Mouse (Mus musculus): ENCODE measurements at regions not wholly inside any gene's neighbourhood (a gene's known extent, or its start where the extent isn't known, plus 50 kb on each side); places are given as distances from the start of the nearest gene placed in this dataset.
"Not testable (repeated sequence)": the region's sequence is repeated elsewhere in the genome, so short reads cannot be mapped to it uniquely, and the experiment has no call there.

- H3K4me3 ChIP-seq (ENCODE audit: insufficient read depth in 1 of 2, low read depth in 1 of 2, low read length in 2 of 2, poor library complexity in 1 of 2, severe bottlenecking in 1 of 2); in situ Hi-C loops (cut with MboI; ENCODE audit: low sequenced_read_pairs in 2 of 2, unreplicated experiment in 2 of 2); H3K9me3 ChIP-seq (ENCODE audit: control insufficient read depth, insufficient read depth, low read depth, low read length); H3K9ac ChIP-seq (ENCODE audit: insufficient read depth, low read depth, low read length, poor library complexity, severe bottlenecking); H3K27ac ChIP-seq (ENCODE audit: insufficient read depth, low read depth, low read length, poor library complexity, severe bottlenecking); H3K4me1 ChIP-seq (ENCODE audit: control insufficient read depth in 2 of 2, insufficient read depth in 2 of 2, low read length in 2 of 2, poor library complexity in 1 of 2); DNase-seq (ENCODE audit: low read depth, low spot score); H3K36me3 ChIP-seq (ENCODE audit: control insufficient read depth, insufficient read depth, low read length, poor library complexity, severe bottlenecking): not testable (repeated sequence)
These were observed 468.4 kb upstream of the Cdh12 start for GRCm38 (mm10) chr15:19980625-19981024.

GRCm38 (mm10) chr15:19985001-19985400 is 464.1 kb upstream of the Cdh12 start:
- H3K36me3 ChIP-seq (ENCODE audit: control insufficient read depth, insufficient read depth, low read length, poor library complexity, severe bottlenecking); H3K4me1 ChIP-seq (ENCODE audit: control insufficient read depth in 2 of 2, insufficient read depth in 2 of 2, low read length in 2 of 2, poor library complexity in 1 of 2); in situ Hi-C loops (cut with MboI; ENCODE audit: low sequenced_read_pairs in 2 of 2, unreplicated experiment in 2 of 2); DNase-seq (ENCODE audit: low read depth, low spot score); H3K9me3 ChIP-seq (ENCODE audit: control insufficient read depth, insufficient read depth, low read depth, low read length); H3K27ac ChIP-seq (ENCODE audit: insufficient read depth, low read depth, low read length, poor library complexity, severe bottlenecking); H3K9ac ChIP-seq (ENCODE audit: insufficient read depth, low read depth, low read length, poor library complexity, severe bottlenecking); H3K4me3 ChIP-seq (ENCODE audit: insufficient read depth in 1 of 2, low read depth in 1 of 2, low read length in 2 of 2, poor library complexity in 1 of 2, severe bottlenecking in 1 of 2): not testable (repeated sequence)

GRCm38 (mm10) chr15:20031772-20032171 is 417.3 kb upstream of the Cdh12 start:
- Histone ChIP-seq H3K4me1 (ENCODE audit: control insufficient read depth in 2 of 2, insufficient read depth in 2 of 2, low read length in 2 of 2, poor library complexity in 1 of 2) (no peaks in the 10 kb centered on the region), H3K9me3 (ENCODE audit: control insufficient read depth, insufficient read depth, low read depth, low read length) (no peaks in the 10 kb centered on the region), H3K36me3 (ENCODE audit: control insufficient read depth, insufficient read depth, low read length, poor library complexity, severe bottlenecking) (no peaks in the 10 kb centered on the region), H3K4me3 (ENCODE audit: insufficient read depth in 1 of 2, low read depth in 1 of 2, low read length in 2 of 2, poor library complexity in 1 of 2, severe bottlenecking in 1 of 2) (no peak overlapping the region), H3K9ac (ENCODE audit: insufficient read depth, low read depth, low read length, poor library complexity, severe bottlenecking) (no peak overlapping the region), H3K27ac (ENCODE audit: insufficient read depth, low read depth, low read length, poor library complexity, severe bottlenecking) (no peak overlapping the region)
- in situ Hi-C loops (cut with MboI; ENCODE audit: low sequenced_read_pairs in 2 of 2, unreplicated experiment in 2 of 2): no loop called here
- no peak for DNase-seq (ENCODE audit: low read depth, low spot score)
- TF ChIP-seq CHD2 (IDR thresholded peaks at IDR 0.05; ENCODE audit: low read depth, low read length) (no peak), MAFK (IDR thresholded peaks at IDR 0.05; ENCODE audit: insufficient read depth, low read depth, low read length) (no peak), HCFC1 (IDR thresholded peaks at IDR 0.05; ENCODE audit: borderline replicate concordance, insufficient read depth, low read length) (no peak), ZC3H11A (IDR thresholded peaks at IDR 0.05; ENCODE audit: borderline replicate concordance, low read depth, low read length) (no peak), ZNF384 (IDR thresholded peaks at IDR 0.05; ENCODE audit: low read depth, low read length) (no peak)

GRCm38 (mm10) chr15:20034382-20034781 is 414.7 kb upstream of the Cdh12 start:
- Histone ChIP-seq H3K9me3 (ENCODE audit: control insufficient read depth, insufficient read depth, low read depth, low read length) (no peaks in the 10 kb centered on the region), H3K36me3 (ENCODE audit: control insufficient read depth, insufficient read depth, low read length, poor library complexity, severe bottlenecking) (no peaks in the 10 kb centered on the region), H3K27ac (ENCODE audit: insufficient read depth, low read depth, low read length, poor library complexity, severe bottlenecking) (no peak overlapping the region), H3K9ac (ENCODE audit: insufficient read depth, low read depth, low read length, poor library complexity, severe bottlenecking) (no peak overlapping the region), H3K4me1 (ENCODE audit: control insufficient read depth in 2 of 2, insufficient read depth in 2 of 2, low read length in 2 of 2, poor library complexity in 1 of 2) (no peaks in the 10 kb centered on the region), H3K4me3 (ENCODE audit: insufficient read depth in 1 of 2, low read depth in 1 of 2, low read length in 2 of 2, poor library complexity in 1 of 2, severe bottlenecking in 1 of 2) (no peak overlapping the region)
- TF ChIP-seq HCFC1 (IDR thresholded peaks at IDR 0.05; ENCODE audit: borderline replicate concordance, insufficient read depth, low read length) (no peak), ZNF384 (IDR thresholded peaks at IDR 0.05; ENCODE audit: low read depth, low read length) (no peak), CHD2 (IDR thresholded peaks at IDR 0.05; ENCODE audit: low read depth, low read length) (no peak), ZC3H11A (IDR thresholded peaks at IDR 0.05; ENCODE audit: borderline replicate concordance, low read depth, low read length) (no peak), MAFK (IDR thresholded peaks at IDR 0.05; ENCODE audit: insufficient read depth, low read depth, low read length) (no peak)
- no peak for DNase-seq (ENCODE audit: low read depth, low spot score)
- in situ Hi-C loops (cut with MboI; ENCODE audit: low sequenced_read_pairs in 2 of 2, unreplicated experiment in 2 of 2): no loop called here

- Histone ChIP-seq H3K4me3 (ENCODE audit: insufficient read depth in 1 of 2, low read depth in 1 of 2, low read length in 2 of 2, poor library complexity in 1 of 2, severe bottlenecking in 1 of 2) (no peak overlapping the region), H3K27ac (ENCODE audit: insufficient read depth, low read depth, low read length, poor library complexity, severe bottlenecking) (no peak overlapping the region), H3K4me1 (ENCODE audit: control insufficient read depth in 2 of 2, insufficient read depth in 2 of 2, low read length in 2 of 2, poor library complexity in 1 of 2) (no peaks in the 10 kb centered on the region), H3K9me3 (ENCODE audit: control insufficient read depth, insufficient read depth, low read depth, low read length) (no peaks in the 10 kb centered on the region), H3K9ac (ENCODE audit: insufficient read depth, low read depth, low read length, poor library complexity, severe bottlenecking) (no peak overlapping the region), H3K36me3 (ENCODE audit: control insufficient read depth, insufficient read depth, low read length, poor library complexity, severe bottlenecking) (no peaks in the 10 kb centered on the region)
- no peak for DNase-seq (ENCODE audit: low read depth, low spot score)
- no peak for TF ChIP-seq CHD2 (IDR thresholded peaks at IDR 0.05; ENCODE audit: low read depth, low read length)
- in situ Hi-C loops (cut with MboI; ENCODE audit: low sequenced_read_pairs in 2 of 2, unreplicated experiment in 2 of 2): no loop called here
These were observed 410.3 kb upstream of the Cdh12 start for GRCm38 (mm10) chr15:20038550-20039435.

Measured in ES-E14 (cell line).